Mouse (Mus musculus): ENCODE results near the gene Patl2. TPM values are rescaled to one million over a fixed set of nuclear protein-coding genes. Genes with fewer than 3 reads are reported as not detected.

Gene Patl2
- total RNA-seq (2014; fragmentation: Nextera tagmentation) = 1.1 and 1.9 TPM in 2 replicates
- total RNA-seq (2017) = 13.7 and 14.5 TPM in 2 replicates
- polyA plus RNA-seq (2012) = 0.04 and 0.09 TPM in 2 replicates

DNA sequence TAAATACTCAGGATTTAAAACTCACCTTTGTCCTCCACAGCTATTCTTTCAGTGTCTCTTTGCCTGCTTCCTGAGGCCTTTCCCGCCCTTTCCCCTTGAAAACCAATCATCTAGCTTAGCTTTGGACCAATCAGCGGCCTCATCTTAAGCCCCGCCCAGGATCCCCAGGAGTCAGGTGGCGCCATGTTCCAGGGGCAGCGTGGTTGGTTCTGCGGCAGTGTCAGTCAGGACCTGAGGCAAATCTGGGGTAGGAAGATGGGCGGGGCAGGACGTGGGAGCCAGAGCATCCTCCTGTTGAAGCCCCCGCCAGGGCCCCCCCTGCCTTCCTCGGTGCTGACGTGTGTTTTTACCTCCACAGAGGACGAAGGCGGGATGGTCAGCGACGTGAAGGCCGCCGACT is at the start of gene Patl2, which contains the start of gene Terb2:
Patl2 (minus strand) TSS at position 84 of the 400 bp plus-strand sequence.
Terb2 (plus strand) TSS at position 167 of the 400 bp plus-strand sequence.
- ATAC-seq (ENCODE audit: extremely low read depth, insufficient number of reproducible peaks, low FRiP score, poor library complexity, severe bottlenecking) (no peak), DNase-seq (ENCODE audit: low spot score) (no peak)
- no peak for TF ChIP-seq GATA1 (IDR thresholded peaks at IDR 0.05; ENCODE audit: borderline replicate concordance, low read length)
- TF ChIP-seq GATA2 (IDR thresholded peaks at IDR 0.05; ENCODE audit: borderline replicate concordance, low read depth, low read length) = no peak
- TF ChIP-seq POLR2AphosphoS5 (IDR thresholded peaks at IDR 0.05; ENCODE audit: insufficient replicate concordance, low read depth, low read length) = no peak
- TF ChIP-seq TAL1 (conservative IDR thresholded peaks at IDR 0.05; ENCODE audit: low read depth, low read length) = no peak
- no peak for TF ChIP-seq CTCF (IDR thresholded peaks at IDR 0.05; ENCODE audit: low read depth, low read length)
- Histone ChIP-seq H3K4me1 (ENCODE audit: insufficient read depth, low read depth, low read length) (peaks cover 2% of the 10 kb centered on the region; the same call in 1 of the 2 replicates), H3K9me3 (replicated peaks) (no peaks in the 10 kb centered on the region), H3K4me3 (ENCODE audit: low read depth, low read length) (no peak within 1 kb of the TSS), H3K27me3 (ENCODE audit: insufficient read depth, low read length) (peaks cover 2% of the 10 kb centered on the region; the same call in 1 of the 2 replicates), H3K36me3 (replicated peaks) (no peaks in the 10 kb centered on the region)

DNA sequence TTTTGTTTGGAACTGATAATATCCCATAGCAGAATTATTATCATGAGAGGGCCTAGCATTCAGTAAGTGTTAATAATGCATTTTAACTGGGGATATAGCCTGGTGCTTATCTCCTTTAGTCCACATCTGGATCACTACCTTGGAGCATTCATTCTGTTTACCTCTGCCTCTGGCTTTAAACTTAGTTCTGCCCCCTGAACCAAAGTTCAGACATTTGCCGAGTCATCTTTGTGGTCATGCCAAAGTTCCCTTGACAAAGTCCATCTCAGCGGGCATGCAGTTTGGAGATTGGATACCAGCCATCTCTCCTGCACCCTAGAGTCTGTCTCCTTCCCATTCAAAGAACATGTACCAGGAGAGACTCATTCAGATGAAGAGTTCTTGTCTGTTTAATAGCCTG is 49.4 kb upstream of the Patl2 start:
- peaks cover 28% of the 10 kb centered on the region for H3K36me3 ChIP-seq (replicated peaks)
- ATAC-seq (ENCODE audit: extremely low read depth, insufficient number of reproducible peaks, low FRiP score, poor library complexity, severe bottlenecking) (peak; percentile 30), DNase-seq (ENCODE audit: low spot score) (peak; percentile 47)
- no peaks in the 10 kb centered on the region for H3K9me3 ChIP-seq (replicated peaks)
- no peaks in the 10 kb centered on the region for H3K27me3 ChIP-seq (ENCODE audit: insufficient read depth, low read length)
- H3K4me3 ChIP-seq (ENCODE audit: low read depth, low read length) = peak overlapping the region; percentile 76
- TF ChIP-seq GATA1 (IDR thresholded peaks at IDR 0.05; ENCODE audit: borderline replicate concordance, low read length) = no peak
- TF ChIP-seq CTCF (IDR thresholded peaks at IDR 0.05; ENCODE audit: low read depth, low read length) = no peak
- TF ChIP-seq GATA2 (IDR thresholded peaks at IDR 0.05; ENCODE audit: borderline replicate concordance, low read depth, low read length) = no peak
- no peak for TF ChIP-seq POLR2AphosphoS5 (IDR thresholded peaks at IDR 0.05; ENCODE audit: insufficient replicate concordance, low read depth, low read length)
- TF ChIP-seq TAL1 (conservative IDR thresholded peaks at IDR 0.05; ENCODE audit: low read depth, low read length) = 0 out of 2 replicates have a peak, but pooled peaks have one; percentile 24
- H3K4me1 ChIP-seq (ENCODE audit: insufficient read depth, low read depth, low read length) = peaks cover 62% of the 10 kb centered on the region

DNA sequence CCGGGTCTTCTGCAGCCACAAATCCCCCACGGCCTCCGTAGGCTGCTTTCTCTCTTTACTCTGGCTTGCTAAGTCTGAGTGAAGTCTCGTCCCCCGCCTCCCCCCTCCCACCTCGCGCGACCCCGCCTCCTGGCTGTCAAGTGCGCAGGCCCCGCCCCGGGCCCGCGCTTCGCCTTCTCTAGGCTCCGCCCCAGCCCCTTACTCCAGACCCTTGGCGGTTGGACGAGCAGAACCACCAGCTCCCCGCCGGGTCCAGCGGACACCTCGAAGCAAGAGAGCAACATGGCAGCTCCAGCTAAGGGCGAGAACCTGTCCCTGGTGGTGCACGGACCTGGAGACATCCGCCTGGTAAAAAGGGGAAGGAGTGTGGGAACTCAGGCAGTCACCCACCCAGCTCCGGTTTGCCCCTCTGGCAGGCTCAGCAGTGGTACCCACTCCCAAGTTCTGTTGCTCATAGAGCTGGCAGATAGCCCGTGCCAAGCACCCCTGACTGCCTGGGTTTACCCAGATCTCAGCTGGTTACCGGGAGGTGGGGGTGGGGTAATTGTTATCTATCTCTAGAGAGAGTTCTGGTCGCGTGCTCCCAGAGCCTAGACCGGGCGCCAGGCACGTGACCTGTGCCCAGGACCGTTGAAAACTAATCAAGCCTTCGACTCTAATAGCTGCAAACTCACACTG is 48.8 kb upstream of the Patl2 start, which contains the start of gene Sord:
Sord (plus strand) TSS at position 139 of the 678 bp plus-strand sequence.
- Histone ChIP-seq H3K36me3 (replicated peaks) (peaks cover 28% of the 10 kb centered on the region), H3K9me3 (replicated peaks) (no peaks in the 10 kb centered on the region), H3K4me1 (ENCODE audit: insufficient read depth, low read depth, low read length) (peaks cover 68% of the 10 kb centered on the region), H3K4me3 (ENCODE audit: low read depth, low read length) (peak within 1 kb of the TSS; percentile 76), H3K27me3 (ENCODE audit: insufficient read depth, low read length) (no peaks in the 10 kb centered on the region)
- ATAC-seq (ENCODE audit: extremely low read depth, insufficient number of reproducible peaks, low FRiP score, poor library complexity, severe bottlenecking) (peak; percentile 64), DNase-seq (ENCODE audit: low spot score) (peak; percentile 73)
- TF ChIP-seq GATA2 (IDR thresholded peaks at IDR 0.05; ENCODE audit: borderline replicate concordance, low read depth, low read length) (no peak), GATA1 (IDR thresholded peaks at IDR 0.05; ENCODE audit: borderline replicate concordance, low read length) (no peak), POLR2AphosphoS5 (IDR thresholded peaks at IDR 0.05; ENCODE audit: insufficient replicate concordance, low read depth, low read length) (no peak), CTCF (IDR thresholded peaks at IDR 0.05; ENCODE audit: low read depth, low read length) (no peak), TAL1 (conservative IDR thresholded peaks at IDR 0.05; ENCODE audit: low read depth, low read length) (no peak)

- DNase-seq (ENCODE audit: low spot score) (no peak), ATAC-seq (ENCODE audit: extremely low read depth, insufficient number of reproducible peaks, low FRiP score, poor library complexity, severe bottlenecking) (no peak; the same call in 1 of the 2 replicates)
- no peaks in the 10 kb centered on the region for H3K27me3 ChIP-seq (ENCODE audit: insufficient read depth, low read length)
- no peak for TF ChIP-seq POLR2AphosphoS5 (IDR thresholded peaks at IDR 0.05; ENCODE audit: insufficient replicate concordance, low read depth, low read length)
- peaks cover 63% of the 10 kb centered on the region for H3K4me1 ChIP-seq (ENCODE audit: insufficient read depth, low read depth, low read length)
- H3K4me3 ChIP-seq (ENCODE audit: low read depth, low read length) = peak overlapping the region; percentile 76
- peaks cover 24% of the 10 kb centered on the region for H3K36me3 ChIP-seq (replicated peaks)
- no peaks in the 10 kb centered on the region for H3K9me3 ChIP-seq (replicated peaks)
Observed at GRCm38 (mm10) chr2:122233759-122234557, 48.0 kb upstream of the Patl2 start.

- no peaks in the 10 kb centered on the region for H3K27me3 ChIP-seq (ENCODE audit: insufficient read depth, low read length)
- DNase-seq (ENCODE audit: low spot score) = no peak
- no peak for ATAC-seq (ENCODE audit: extremely low read depth, insufficient number of reproducible peaks, low FRiP score, poor library complexity, severe bottlenecking)
- H3K9me3 ChIP-seq (replicated peaks) = no peaks in the 10 kb centered on the region
- H3K36me3 ChIP-seq (replicated peaks) = peaks cover 22% of the 10 kb centered on the region
- H3K4me3 ChIP-seq (ENCODE audit: low read depth, low read length) = no peak overlapping the region
- TF ChIP-seq GATA2 (IDR thresholded peaks at IDR 0.05; ENCODE audit: borderline replicate concordance, low read depth, low read length) (no peak), CTCF (IDR thresholded peaks at IDR 0.05; ENCODE audit: low read depth, low read length) (no peak), POLR2AphosphoS5 (IDR thresholded peaks at IDR 0.05; ENCODE audit: insufficient replicate concordance, low read depth, low read length) (no peak), TAL1 (conservative IDR thresholded peaks at IDR 0.05; ENCODE audit: low read depth, low read length) (no peak), GATA1 (IDR thresholded peaks at IDR 0.05; ENCODE audit: borderline replicate concordance, low read length) (no peak)
- H3K4me1 ChIP-seq (ENCODE audit: insufficient read depth, low read depth, low read length) = peaks cover 65% of the 10 kb centered on the region
Observed at GRCm38 (mm10) chr2:122233341-122233740, 47.4 kb upstream of the Patl2 start.

GRCm38 (mm10) chr2:122231616-122232015 is 45.6 kb upstream of the Patl2 start:
- no peak for DNase-seq (ENCODE audit: low spot score)
- H3K9me3 ChIP-seq (replicated peaks) = no peaks in the 10 kb centered on the region
- H3K4me3 ChIP-seq (ENCODE audit: low read depth, low read length) = no peak overlapping the region
- peaks cover 7% of the 10 kb centered on the region for H3K36me3 ChIP-seq (replicated peaks)
- H3K4me1 ChIP-seq (ENCODE audit: insufficient read depth, low read depth, low read length) = peaks cover 57% of the 10 kb centered on the region
- ATAC-seq (ENCODE audit: extremely low read depth, insufficient number of reproducible peaks, low FRiP score, poor library complexity, severe bottlenecking) = no peak
- H3K27me3 ChIP-seq (ENCODE audit: insufficient read depth, low read length) = no peaks in the 10 kb centered on the region
- TF ChIP-seq TAL1 (conservative IDR thresholded peaks at IDR 0.05; ENCODE audit: low read depth, low read length) = no peak
- no peak for TF ChIP-seq CTCF (IDR thresholded peaks at IDR 0.05; ENCODE audit: low read depth, low read length)

All from G1E (cell line).